Mouse (Mus musculus): ENCODE results near the gene S100a6. TPM values are rescaled to one million over a fixed set of nuclear protein-coding genes. Genes with fewer than 3 reads are reported as not detected.

S100a6 gene
- polyA plus RNA-seq (2015; fragmentation: Nextera tagmentation; extraction: Ambion mirVana), result 205 and 259 TPM in 2 replicates

GRCm38 (mm10) chr3:90612728-90613291, at the start of gene S100a6:
Gene S100a6 (plus strand): TSS chr3:90612882.

GRCm38 (mm10) chr3:90589947-90590346, 22.7 kb upstream of the S100a6 start, which contains the start of gene S100a2:
Gene S100a2 (plus strand): TSS chr3:90590247.

GRCm38 (mm10) chr3:90601486-90602110, 11.1 kb upstream of the S100a6 start, which contains the start of gene Gm42674:
Gene Gm42674 (plus strand): TSS chr3:90601904.

GRCm38 (mm10) chr3:90603623-90604022, 9.1 kb upstream of the S100a6 start, which contains the start of gene S100a4:
Gene S100a4 (plus strand): TSS chr3:90603771.

GRCm38 (mm10) chr3:90608223-90608622, 4.5 kb upstream of the S100a6 start, which contains the start of gene S100a5:
Gene S100a5 (plus strand): TSS chr3:90608523.

GRCm38 (mm10) chr3:90653717-90654116, 41.0 kb downstream of the S100a6 start, which contains the start of gene S100a7a:
Gene S100a7a (plus strand): TSS chr3:90654017.

GRCm38 (mm10) chr3:90668846-90669245, 56.2 kb downstream of the S100a6 start, which contains the start of gene S100a8:
Gene S100a8 (plus strand): TSS chr3:90668978.

Other genes starting within 250 kb of the S100a6 start
- gene Slc27a3, start 222.9 kb upstream of the S100a6 start, polyA plus RNA-seq (2015; fragmentation: Nextera tagmentation; extraction: Ambion mirVana), result 2.9 and 4.0 TPM in 2 replicates
- 9.1 and 9.9 TPM in 2 replicates for gene Ints3, start 179.3 kb upstream of the S100a6 start, polyA plus RNA-seq (2015; fragmentation: Nextera tagmentation; extraction: Ambion mirVana)
- 7.6 and 8.8 TPM in 2 replicates for gene Npr1, start 147.0 kb upstream of the S100a6 start, polyA plus RNA-seq (2015; fragmentation: Nextera tagmentation; extraction: Ambion mirVana)
- gene Ilf2, start 136.8 kb upstream of the S100a6 start, polyA plus RNA-seq (2015; fragmentation: Nextera tagmentation; extraction: Ambion mirVana), result 58.2 and 62.9 TPM in 2 replicates
- gene Snapin, start 121.8 kb upstream of the S100a6 start, polyA plus RNA-seq (2015; fragmentation: Nextera tagmentation; extraction: Ambion mirVana), result 118 and 120 TPM in 2 replicates
- gene Chtop, start 103.4 kb upstream of the S100a6 start, polyA plus RNA-seq (2015; fragmentation: Nextera tagmentation; extraction: Ambion mirVana), result 66.7 and 74.5 TPM in 2 replicates
- 49.4 and 84.8 TPM in 2 replicates for gene S100a1, start 98.5 kb upstream of the S100a6 start, polyA plus RNA-seq (2015; fragmentation: Nextera tagmentation; extraction: Ambion mirVana)
- gene S100a13, start 98.4 kb upstream of the S100a6 start, polyA plus RNA-seq (2015; fragmentation: Nextera tagmentation; extraction: Ambion mirVana), result 55.8 and 71.4 TPM in 2 replicates
- 4.5 TPM in 1 of 2 replicates, not detected in the other for gene S100a14, start 86.0 kb upstream of the S100a6 start, polyA plus RNA-seq (2015; fragmentation: Nextera tagmentation; extraction: Ambion mirVana)
- gene S100a16, start 75.6 kb upstream of the S100a6 start, polyA plus RNA-seq (2015; fragmentation: Nextera tagmentation; extraction: Ambion mirVana), result 130 and 181 TPM in 2 replicates
- 1.2 TPM in 2 replicates for gene S100a3, start 52.3 kb upstream of the S100a6 start, polyA plus RNA-seq (2015; fragmentation: Nextera tagmentation; extraction: Ambion mirVana)
- not detected in 2 replicates for gene S100a2, start 22.6 kb upstream of the S100a6 start, polyA plus RNA-seq (2015; fragmentation: Nextera tagmentation; extraction: Ambion mirVana)
- not detected in 2 replicates for gene Gm42674, start 11.0 kb upstream of the S100a6 start, polyA plus RNA-seq (2015; fragmentation: Nextera tagmentation; extraction: Ambion mirVana)
- gene S100a4, start 9.1 kb upstream of the S100a6 start, polyA plus RNA-seq (2015; fragmentation: Nextera tagmentation; extraction: Ambion mirVana), result 14.1 and 14.6 TPM in 2 replicates
- not detected in 2 replicates for gene S100a5, start 4.4 kb upstream of the S100a6 start, polyA plus RNA-seq (2015; fragmentation: Nextera tagmentation; extraction: Ambion mirVana)
- not detected in 2 replicates for gene S100a7a, start 41.1 kb downstream of the S100a6 start, polyA plus RNA-seq (2015; fragmentation: Nextera tagmentation; extraction: Ambion mirVana)
- 18.5 and 28.7 TPM in 2 replicates for gene S100a8, start 56.1 kb downstream of the S100a6 start, polyA plus RNA-seq (2015; fragmentation: Nextera tagmentation; extraction: Ambion mirVana)
- 8.7 and 17.2 TPM in 2 replicates for gene S100a9, start 82.8 kb downstream of the S100a6 start, polyA plus RNA-seq (2015; fragmentation: Nextera tagmentation; extraction: Ambion mirVana)
- 0.15 TPM in 1 of 2 replicates, not detected in the other for gene Pglyrp4, start 114.0 kb downstream of the S100a6 start, polyA plus RNA-seq (2015; fragmentation: Nextera tagmentation; extraction: Ambion mirVana)
- gene Gm5849, start 165.0 kb downstream of the S100a6 start, polyA plus RNA-seq (2015; fragmentation: Nextera tagmentation; extraction: Ambion mirVana), result not detected in 2 replicates

All from skeletal muscle tissue, postnatal 0 days (tissue).